Mouse (Mus musculus) stomach, embryonic 16.5 days (tissue): ENCODE results near the gene Mt4. TPM values are rescaled to one million over a fixed set of nuclear protein-coding genes. Genes with fewer than 3 reads are reported as not detected.

Experiments used
- ATAC-seq: fragments of 200-750 bp; cut with Nextera tagmentation; 2 replicates; pipeline ENCODE4 v1.8.0; 2017; ENCODE audit warnings: moderate number of reproducible peaks, moderate TSS enrichment; ENCODE audit not compliant: insufficient read depth, low FRiP score
- H3K27ac ChIP-seq: fragments of 300-500 bp; sonication (generic); 2 replicates; pipeline ENCODE4 v1.5.1; 2014; ENCODE audit warnings: low read length
- H3K27me3 ChIP-seq: fragments of 300-500 bp; sonication (generic); 2 replicates; pipeline ENCODE4 v1.6.1; 2014; ENCODE audit warnings: low read length, control low read depth, mixed read lengths; ENCODE audit not compliant: control insufficient read depth, insufficient read depth
- H3K36me3 ChIP-seq: fragments of 300-500 bp; sonication (generic); 2 replicates; pipeline ENCODE4 v1.6.1; 2014; ENCODE audit warnings: low read length; ENCODE audit not compliant: control insufficient read depth, insufficient read depth
- H3K4me1 ChIP-seq: fragments of 300-500 bp; sonication (generic); 2 replicates; pipeline ENCODE4 v1.6.1; 2014; ENCODE audit warnings: low read length, control low read depth, mixed read lengths; ENCODE audit not compliant: control insufficient read depth, insufficient read depth
- H3K4me2 ChIP-seq: fragments of 300-500 bp; sonication (generic); 2 replicates; pipeline ENCODE4 v1.6.1; 2014; ENCODE audit warnings: low read depth, low read length, mixed read lengths
- H3K4me3 ChIP-seq: fragments of 300-500 bp; sonication (generic); replicated peaks from 2 replicates; pipeline ENCODE4 v1.5.1; 2014; ENCODE audit warnings: mild to moderate bottlenecking, low read length
- H3K9ac ChIP-seq: fragments of 300-500 bp; sonication (generic); 2 replicates; pipeline ENCODE4 v1.6.1; 2014; ENCODE audit warnings: low read length
- H3K9me3 ChIP-seq: fragments of 300-500 bp; sonication (generic); replicated peaks from 2 replicates; pipeline ENCODE4 v1.6.1; 2016; ENCODE audit warnings: low read length, control low read depth; ENCODE audit not compliant: control insufficient read depth
- WGBS: fragments of 180-500 bp; shearing (Covaris S2); extraction: QIAGEN DNeasy Blood & Tissue Kit; methylation state at CpG from one replicate; pipeline ENCODE4 v1.1.7; 2014; 5-methylcytosine and 5-hydroxymethylcytosine counted together
- polyA plus RNA-seq: library from polyadenylated mRNA; unstranded; fragments of >200 nt; fragmentation: Nextera tagmentation; extraction: Ambion mirVana; gene quantifications from 2 replicates; pipeline ENCODE4 v1.2.1, GENCODE M21; 2015

Mt4 gene
- polyA plus RNA-seq, 1 experiment from 2014 or later, result 1.6 TPM

GRCm38 (mm10) chr8:94182055-94182929, 45.3 kb downstream of the Mt4 start:
- WGBS, result 48% methylated on average over 13 of the region's 13 CpGs
- peak overlapping the region; percentile 93 for H3K27ac ChIP-seq
- peak overlapping the region; percentile 36 for H3K4me3 ChIP-seq
- H3K9me3 ChIP-seq, result no peaks in the 10 kb centered on the region
- H3K4me2 ChIP-seq, result peak overlapping the region; percentile 49
- H3K9ac ChIP-seq, result peak overlapping the region; percentile 67
- no peaks in the 10 kb centered on the region for H3K36me3 ChIP-seq
- no peak for ATAC-seq
- peaks cover 10% of the 10 kb centered on the region for H3K27me3 ChIP-seq
- peaks cover 37% of the 10 kb centered on the region for H3K4me1 ChIP-seq

- Histone ChIP-seq H3K4me1 (peaks cover 40% of the 10 kb centered on the region), H3K4me2 (peak overlapping the region; percentile 49), H3K9me3 (no peaks in the 10 kb centered on the region), H3K27me3 (peaks cover 10% of the 10 kb centered on the region), H3K36me3 (no peaks in the 10 kb centered on the region), H3K9ac (peak overlapping the region; percentile 67), H3K4me3 (peak overlapping the region; percentile 36), H3K27ac (peak overlapping the region; percentile 93)
- WGBS, result under 1% methylated on average over 16 of the region's 16 CpGs
- peak; percentile 60 for ATAC-seq
Measured at GRCm38 (mm10) chr8:94183117-94183516, 46.1 kb downstream of the Mt4 start.

DNA sequence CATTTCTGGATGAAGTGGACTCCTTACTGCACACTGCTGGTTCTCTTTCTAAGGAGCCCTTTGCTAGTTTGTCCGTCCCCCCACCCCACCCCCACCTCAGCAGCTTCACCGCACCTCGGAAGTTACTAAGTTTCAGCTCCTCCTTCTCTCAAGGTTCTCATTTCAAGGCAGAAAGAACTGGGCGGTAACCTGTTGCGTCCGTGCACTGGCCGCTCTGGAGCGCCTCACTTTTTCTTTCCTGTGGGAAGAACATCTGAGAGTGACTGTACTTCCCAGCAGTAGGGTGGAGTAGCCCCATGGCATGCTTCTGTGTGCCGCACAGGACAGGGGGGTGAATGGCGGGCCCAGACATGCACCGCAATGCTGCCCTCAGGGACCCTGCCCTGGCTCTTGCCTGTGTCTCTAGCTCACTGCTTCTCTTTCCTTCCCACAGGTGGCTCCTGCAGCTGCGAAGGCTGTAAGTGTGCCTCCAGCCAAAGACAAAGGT, 47.4 kb downstream of the Mt4 start:
- peak; percentile 34 for ATAC-seq
- Histone ChIP-seq H3K36me3 (no peaks in the 10 kb centered on the region), H3K27me3 (peaks cover 10% of the 10 kb centered on the region), H3K4me3 (no peak overlapping the region; the same call in 1 of the 2 replicates), H3K4me2 (peak overlapping the region; percentile 49; the same call in 1 of the 2 replicates), H3K9me3 (no peaks in the 10 kb centered on the region), H3K27ac (peak overlapping the region; percentile 93), H3K4me1 (peaks cover 38% of the 10 kb centered on the region), H3K9ac (peak overlapping the region; percentile 67)
- 25% methylated on average over 12 of the region's 12 CpGs for WGBS

DNA sequence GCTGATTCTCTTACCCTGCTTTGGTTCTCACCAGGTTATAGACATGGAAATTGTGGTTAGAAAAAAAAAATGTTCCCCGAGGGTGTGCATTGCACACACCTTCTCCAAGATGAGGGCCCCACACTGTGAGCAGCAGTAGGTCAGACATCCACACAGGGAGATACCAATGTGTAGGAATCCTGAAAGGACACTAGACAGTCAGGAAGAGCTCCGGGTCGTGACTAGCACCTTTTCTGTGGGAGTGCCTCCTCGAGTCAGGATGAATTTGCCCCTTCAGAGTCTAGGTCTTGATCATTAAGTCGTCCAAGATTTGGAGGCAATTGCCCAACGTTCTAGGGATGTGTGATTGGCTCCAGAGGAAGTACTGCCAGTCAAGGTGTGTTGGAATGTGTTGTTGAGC, 48.8 kb downstream of the Mt4 start:
- H3K4me2 ChIP-seq, result no peak overlapping the region
- no peaks in the 10 kb centered on the region for H3K36me3 ChIP-seq
- H3K4me1 ChIP-seq, result peaks cover 29% of the 10 kb centered on the region
- WGBS, result 62% methylated on average over 6 of the region's 6 CpGs
- no peak for ATAC-seq
- peak overlapping the region; percentile 80 for H3K27ac ChIP-seq
- no peak overlapping the region for H3K9ac ChIP-seq
- no peaks in the 10 kb centered on the region; the same call in 1 of the 2 replicates for H3K27me3 ChIP-seq
- H3K4me3 ChIP-seq, result no peak overlapping the region
- no peaks in the 10 kb centered on the region for H3K9me3 ChIP-seq

- Histone ChIP-seq H3K9me3 (no peaks in the 10 kb centered on the region), H3K27me3 (no peaks in the 10 kb centered on the region; the same call in 1 of the 2 replicates), H3K27ac (peak overlapping the region; percentile 80), H3K4me3 (0 out of 2 replicates have a peak overlapping the region, but pooled peaks have one; percentile 12), H3K36me3 (no peaks in the 10 kb centered on the region), H3K4me1 (peaks cover 37% of the 10 kb centered on the region), H3K4me2 (peak overlapping the region; percentile 42), H3K9ac (peak overlapping the region; percentile 51)
- peak; percentile 78 for ATAC-seq
- 5% methylated on average over 17 of the region's 17 CpGs for WGBS
Measured at GRCm38 (mm10) chr8:94186542-94186941, 49.5 kb downstream of the Mt4 start.

DNA sequence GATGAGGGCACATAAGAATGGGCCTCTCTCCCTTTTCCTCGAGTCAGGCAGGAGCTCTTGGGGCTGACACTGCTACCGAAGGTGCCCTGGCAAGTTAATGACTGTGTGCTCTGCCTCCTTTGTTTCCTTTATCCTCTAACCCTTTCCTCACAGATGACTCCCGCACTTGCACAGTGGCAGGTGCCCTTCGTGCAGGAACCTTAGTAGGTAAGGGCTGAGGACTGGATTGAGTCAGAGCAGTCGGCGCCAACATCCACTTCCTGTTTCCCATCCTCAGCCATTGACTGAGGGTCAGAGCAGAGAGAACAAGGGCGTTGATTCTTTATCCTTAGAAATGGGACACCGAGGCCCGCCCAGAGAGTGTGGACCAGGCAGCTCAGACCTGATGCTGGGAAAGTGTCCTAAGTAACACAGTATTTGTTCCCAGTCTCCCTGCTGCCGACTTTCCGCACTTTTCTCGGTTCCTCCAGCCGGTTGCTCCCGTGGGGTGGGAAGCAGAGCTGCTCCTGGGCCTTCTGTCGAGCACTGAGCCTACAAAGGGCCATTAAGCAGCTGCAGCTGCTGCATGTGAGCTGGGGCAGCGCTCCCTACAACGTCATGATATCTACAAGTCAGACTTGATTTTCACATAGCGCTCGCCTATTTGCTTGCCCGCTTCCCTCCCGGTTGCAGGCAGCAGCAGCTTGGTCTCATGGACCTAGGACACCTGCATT, 50.4 kb downstream of the Mt4 start:
- peak overlapping the region; percentile 80 for H3K27ac ChIP-seq

More for the DNA sequence above, 50.4 kb downstream of the Mt4 start:
- Histone ChIP-seq H3K4me1 (peaks cover 37% of the 10 kb centered on the region), H3K36me3 (no peaks in the 10 kb centered on the region), H3K9ac (peak overlapping the region; percentile 51), H3K4me3 (no peak overlapping the region), H3K9me3 (no peaks in the 10 kb centered on the region), H3K27me3 (no peaks in the 10 kb centered on the region; the same call in 1 of the 2 replicates), H3K4me2 (peak overlapping the region; percentile 42; the same call in 1 of the 2 replicates)
- ATAC-seq, result no peak
- WGBS, result 43% methylated on average over 21 of the region's 21 CpGs

Other genes with a start within 250 kb of the Mt4 start
- 27.7 and 27.8 TPM in 2 replicates for gene Amfr, start 124.4 kb upstream of the Mt4 start, polyA plus RNA-seq
- gene Nudt21, start 100.2 kb upstream of the Mt4 start, polyA plus RNA-seq, result 86.7 and 97.0 TPM in 2 replicates
- 15.5 and 16.1 TPM in 2 replicates for gene Ogfod1, start 100.0 kb upstream of the Mt4 start, polyA plus RNA-seq
- gene Bbs2, start 38.3 kb upstream of the Mt4 start, polyA plus RNA-seq, result 12.3 and 13.2 TPM in 2 replicates
- 3.7 and 3.8 TPM in 2 replicates for gene Mt3, start 15.4 kb downstream of the Mt4 start, polyA plus RNA-seq
- 524 and 598 TPM in 2 replicates for gene Mt2, start 35.5 kb downstream of the Mt4 start, polyA plus RNA-seq
- 1,904 and 1,931 TPM in 2 replicates for gene Mt1, start 41.9 kb downstream of the Mt4 start, polyA plus RNA-seq
- 64.9 and 68.5 TPM in 2 replicates for gene Nup93, start 77.4 kb downstream of the Mt4 start, polyA plus RNA-seq
- gene Slc12a3, start 192.0 kb downstream of the Mt4 start, polyA plus RNA-seq, result 0.09 TPM in 1 of 2 replicates, not detected in the other
- 167 and 182 TPM in 2 replicates for gene Herpud1, start 249.2 kb downstream of the Mt4 start, polyA plus RNA-seq